Mouse (Mus musculus) C2C12 (cell line): ENCODE results near the gene Cass4. TPM values are rescaled to one million over a fixed set of nuclear protein-coding genes. Genes with fewer than 3 reads are reported as not detected.

Source experiments
- H3K27me3 ChIP-seq: one replicate; pipeline ENCODE4 v1.6.1; 2011; ENCODE audit not compliant: control insufficient read depth, insufficient read depth, insufficient read length
- H3K36me3 ChIP-seq: one replicate; pipeline ENCODE4 v1.6.1; 2011; ENCODE audit not compliant: control insufficient read depth, insufficient read depth
- H3K4me3 ChIP-seq: one replicate; pipeline ENCODE4 v1.5.1; 2011; ENCODE audit warnings: mild to moderate bottlenecking, control low read depth; ENCODE audit not compliant: poor library complexity, insufficient read depth, severe bottlenecking
- H3K79me2 ChIP-seq: one replicate; pipeline ENCODE4 v1.6.1; 2011; ENCODE audit not compliant: control insufficient read depth, insufficient read depth
- H3K79me3 ChIP-seq: one replicate; pipeline ENCODE4 v1.6.1; 2011; ENCODE audit warnings: low read depth, control low read depth
- H3ac ChIP-seq: one replicate; pipeline ENCODE3; 2011; ENCODE audit warnings: low read depth; ENCODE audit not compliant: control insufficient read depth, insufficient read length
- CEBPB ChIP-seq: IDR thresholded peaks from one replicate; pipeline ENCODE4 v1.6.1; 2011; ENCODE audit warnings: low read depth, mild to moderate bottlenecking, control low read depth, moderate library complexity
- CTCF ChIP-seq: IDR thresholded peaks from one replicate; pipeline ENCODE4 v1.5.1; 2011; ENCODE audit not compliant: control insufficient read depth, insufficient read depth, insufficient read length
- FOSL1 ChIP-seq: IDR thresholded peaks from one replicate; pipeline ENCODE4 v1.8.0; 2011; ENCODE audit warnings: mild to moderate bottlenecking, low read length; ENCODE audit not compliant: poor library complexity, insufficient read depth, severe bottlenecking
- MAX ChIP-seq: IDR thresholded peaks from one replicate; pipeline ENCODE4 v1.6.1; 2011; ENCODE audit warnings: mild to moderate bottlenecking, control low read depth
- MYOD1 ChIP-seq: IDR thresholded peaks from one replicate; pipeline ENCODE4 v1.6.1; 2011; ENCODE audit warnings: low read depth; ENCODE audit not compliant: control insufficient read depth, insufficient read length
- MYOG ChIP-seq: IDR thresholded peaks from one replicate; pipeline ENCODE4 v1.6.1; 2011; ENCODE audit not compliant: control insufficient read depth, insufficient read length; ENCODE audit errors: extremely low read depth
- USF1 ChIP-seq: IDR thresholded peaks from one replicate; pipeline ENCODE4 v1.6.1; 2011; ENCODE audit warnings: low read depth, mild to moderate bottlenecking, control low read depth, moderate library complexity
- polyA plus RNA-seq: library from polyadenylated mRNA; unstranded; fragments of >200 nt; fragmentation: generic; extraction: Trizol; gene quantifications from one replicate; pipeline ENCODE4 v1.2.1, GENCODE M21; 2012; ENCODE audit warnings: missing spikeins

The Cass4 gene
- polyA plus RNA-seq, 1 experiment: 0.02 TPM

- H3K79me2 ChIP-seq: peaks cover 5% of the 10 kb centered on the region
- peaks cover 12% of the 10 kb centered on the region for H3K79me3 ChIP-seq
- no peak for TF ChIP-seq MYOG
- no peak for TF ChIP-seq CTCF
- no peak for TF ChIP-seq MYOD1
- no peak for TF ChIP-seq FOSL1
- TF ChIP-seq MAX: no peak
- TF ChIP-seq CEBPB: no peak
- no peak for TF ChIP-seq USF1
- H3K27me3 ChIP-seq: no peaks in the 10 kb centered on the region
- H3ac ChIP-seq: no peak overlapping the region
- H3K36me3 ChIP-seq: peaks cover 62% of the 10 kb centered on the region
- H3K4me3 ChIP-seq: no peak overlapping the region
These were observed 13.1 kb upstream of the Cass4 start for GRCm38 (mm10) chr2:172380513-172380912.

GRCm38 (mm10) chr2:172381341-172381740, 12.3 kb upstream of the Cass4 start:
- TF ChIP-seq USF1: no peak
- no peak for TF ChIP-seq MAX
- TF ChIP-seq CEBPB: no peak
- no peak for TF ChIP-seq MYOG
- peaks cover 8% of the 10 kb centered on the region for H3K79me3 ChIP-seq
- no peak overlapping the region for H3ac ChIP-seq
- peaks cover 54% of the 10 kb centered on the region for H3K36me3 ChIP-seq
- H3K4me3 ChIP-seq: no peak overlapping the region
- no peaks in the 10 kb centered on the region for H3K27me3 ChIP-seq
- H3K79me2 ChIP-seq: peaks cover 5% of the 10 kb centered on the region

- Histone ChIP-seq H3K36me3 (peaks cover 49% of the 10 kb centered on the region), H3K79me3 (peaks cover 7% of the 10 kb centered on the region), H3K4me3 (no peak overlapping the region), H3ac (no peak overlapping the region), H3K27me3 (no peaks in the 10 kb centered on the region), H3K79me2 (peaks cover 5% of the 10 kb centered on the region)
- TF ChIP-seq CTCF: no peak
- no peak for TF ChIP-seq CEBPB
- no peak for TF ChIP-seq FOSL1
- TF ChIP-seq USF1: no peak
- TF ChIP-seq MYOG: no peak
- no peak for TF ChIP-seq MYOD1
- TF ChIP-seq MAX: no peak
These were observed 11.7 kb upstream of the Cass4 start for GRCm38 (mm10) chr2:172381898-172382297.

- peaks cover 21% of the 10 kb centered on the region for H3K36me3 ChIP-seq
- no peaks in the 10 kb centered on the region for H3K79me2 ChIP-seq
- no peak for TF ChIP-seq MYOG
- TF ChIP-seq USF1: no peak
- TF ChIP-seq CTCF: no peak
- TF ChIP-seq CEBPB: no peak
- no peak for TF ChIP-seq MYOD1
- TF ChIP-seq FOSL1: no peak
- TF ChIP-seq MAX: no peak
- no peaks in the 10 kb centered on the region for H3K79me3 ChIP-seq
- no peak overlapping the region for H3ac ChIP-seq
- H3K27me3 ChIP-seq: no peaks in the 10 kb centered on the region
- H3K4me3 ChIP-seq: no peak overlapping the region
These were observed 8.9 kb upstream of the Cass4 start for GRCm38 (mm10) chr2:172384715-172385114.

GRCm38 (mm10) chr2:172390341-172390740, 3.3 kb upstream of the Cass4 start:
- TF ChIP-seq MAX: no peak
- TF ChIP-seq MYOG: no peak
- TF ChIP-seq USF1: no peak
- TF ChIP-seq CEBPB: no peak
- no peak for TF ChIP-seq MYOD1
- TF ChIP-seq FOSL1: no peak
- Histone ChIP-seq H3K27me3 (no peaks in the 10 kb centered on the region), H3K79me3 (no peaks in the 10 kb centered on the region), H3K4me3 (no peak overlapping the region), H3K36me3 (no peaks in the 10 kb centered on the region), H3K79me2 (no peaks in the 10 kb centered on the region), H3ac (no peak overlapping the region)

GRCm38 (mm10) chr2:172392041-172392521, 1.5 kb upstream of the Cass4 start:
- no peak for TF ChIP-seq CEBPB
- TF ChIP-seq USF1: no peak
- TF ChIP-seq MAX: no peak
- TF ChIP-seq MYOG: no peak
- no peaks in the 10 kb centered on the region for H3K27me3 ChIP-seq
- no peaks in the 10 kb centered on the region for H3K36me3 ChIP-seq
- H3K79me3 ChIP-seq: no peaks in the 10 kb centered on the region
- H3K79me2 ChIP-seq: no peaks in the 10 kb centered on the region
- H3ac ChIP-seq: no peak overlapping the region
- H3K4me3 ChIP-seq: no peak overlapping the region
